Mouse (Mus musculus): ENCODE measurements around the gene Ncbp1. TPM values are rescaled to one million over a fixed set of nuclear protein-coding genes. Genes with fewer than 3 reads are reported as not detected.

The Ncbp1 gene
- polyA plus RNA-seq, 1 experiment from 2014 or later: 101 TPM

DNA sequence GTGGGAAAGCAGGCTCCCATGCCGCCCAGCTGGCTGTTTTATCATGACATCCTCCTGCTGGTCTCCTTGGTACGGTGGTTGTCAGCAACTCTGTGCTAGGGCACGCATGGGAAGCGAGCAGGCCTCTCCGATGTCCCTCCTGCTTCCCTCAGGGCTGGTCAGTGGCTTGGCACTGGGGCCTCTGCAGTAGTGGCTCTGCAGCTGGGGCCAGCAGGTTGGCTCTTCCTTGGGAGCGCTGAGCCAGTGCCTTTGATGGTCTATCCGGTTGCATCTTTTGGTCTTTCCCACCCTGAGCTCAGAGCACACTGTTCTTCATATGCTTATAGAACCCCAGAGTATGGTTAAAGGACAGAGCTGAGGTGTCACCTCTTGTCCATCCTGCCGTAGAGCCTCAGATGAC is 28.3 kb upstream of the Ncbp1 start:
- no peaks in the 10 kb centered on the region for H3K27me3 ChIP-seq
- peaks cover 13% of the 10 kb centered on the region for H3K36me3 ChIP-seq
- WGBS: 95% methylated on average over 8 of the region's 8 CpGs
- no peak overlapping the region for H3K9ac ChIP-seq (replicated peaks)
- H3K4me1 ChIP-seq: no peaks in the 10 kb centered on the region
- H3K27ac ChIP-seq (replicated peaks): no peak overlapping the region
- H3K4me2 ChIP-seq (replicated peaks): no peak overlapping the region
- H3K4me3 ChIP-seq: no peak overlapping the region
- H3K9me3 ChIP-seq: no peaks in the 10 kb centered on the region
- ATAC-seq (replicated peaks): no peak

DNA sequence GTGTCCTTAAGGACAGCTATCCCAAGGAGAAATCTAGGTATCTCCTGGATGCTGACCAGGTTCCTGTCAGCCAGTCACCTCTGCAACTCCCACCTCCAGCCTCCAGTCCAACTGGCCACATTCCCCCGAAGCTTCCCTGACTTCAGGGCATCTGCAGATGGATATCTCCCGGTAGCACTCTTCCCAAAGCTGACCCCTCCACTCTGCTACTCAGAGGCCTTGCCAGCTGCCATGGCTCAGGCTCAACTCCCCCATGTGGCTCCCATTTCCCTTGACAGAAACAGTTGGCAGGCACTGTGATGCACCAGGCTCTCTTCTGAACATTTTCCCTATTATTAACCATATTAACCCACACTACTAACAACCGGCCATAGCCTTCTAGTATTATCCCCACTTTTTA is 27.1 kb upstream of the Ncbp1 start:
- H3K9ac ChIP-seq (replicated peaks): no peak overlapping the region
- no peak for ATAC-seq (replicated peaks)

DNA sequence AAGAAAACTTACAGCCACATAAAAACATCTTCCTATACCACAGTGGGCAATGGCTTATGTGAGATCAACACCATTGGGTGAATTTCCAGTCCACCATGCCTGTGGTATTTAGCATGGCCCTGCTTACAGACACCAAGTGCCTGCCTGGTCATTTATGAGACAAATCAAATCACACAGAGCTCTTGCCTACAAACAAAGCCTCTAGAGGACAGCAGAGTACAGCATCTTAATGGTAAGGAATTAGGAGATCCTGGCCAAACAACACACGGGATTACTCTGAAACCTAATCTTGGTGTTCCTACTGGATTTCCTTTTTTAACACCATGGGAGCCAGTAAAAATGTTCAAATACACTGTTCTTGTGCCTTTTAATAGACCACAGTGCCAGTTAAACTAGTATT is 23.1 kb upstream of the Ncbp1 start:
- Histone ChIP-seq H3K9ac (replicated peaks) (no peak overlapping the region), H3K27me3 (no peaks in the 10 kb centered on the region), H3K36me3 (peaks cover 62% of the 10 kb centered on the region), H3K4me2 (replicated peaks) (no peak overlapping the region), H3K27ac (replicated peaks) (no peak overlapping the region), H3K4me1 (no peaks in the 10 kb centered on the region), H3K4me3 (no peak overlapping the region), H3K9me3 (no peaks in the 10 kb centered on the region)
- ATAC-seq (replicated peaks): no peak
- 69% methylated on average over 1 of the region's 1 CpGs for WGBS

More for the DNA sequence above, 27.1 kb upstream of the Ncbp1 start:
- H3K4me3 ChIP-seq: no peak overlapping the region
- peaks cover 25% of the 10 kb centered on the region for H3K36me3 ChIP-seq
- H3K27ac ChIP-seq (replicated peaks): no peak overlapping the region
- no peaks in the 10 kb centered on the region for H3K27me3 ChIP-seq
- H3K9me3 ChIP-seq: no peaks in the 10 kb centered on the region
- no peak overlapping the region for H3K4me2 ChIP-seq (replicated peaks)
- 75% methylated on average over 3 of the region's 3 CpGs for WGBS
- H3K4me1 ChIP-seq: no peaks in the 10 kb centered on the region

DNA sequence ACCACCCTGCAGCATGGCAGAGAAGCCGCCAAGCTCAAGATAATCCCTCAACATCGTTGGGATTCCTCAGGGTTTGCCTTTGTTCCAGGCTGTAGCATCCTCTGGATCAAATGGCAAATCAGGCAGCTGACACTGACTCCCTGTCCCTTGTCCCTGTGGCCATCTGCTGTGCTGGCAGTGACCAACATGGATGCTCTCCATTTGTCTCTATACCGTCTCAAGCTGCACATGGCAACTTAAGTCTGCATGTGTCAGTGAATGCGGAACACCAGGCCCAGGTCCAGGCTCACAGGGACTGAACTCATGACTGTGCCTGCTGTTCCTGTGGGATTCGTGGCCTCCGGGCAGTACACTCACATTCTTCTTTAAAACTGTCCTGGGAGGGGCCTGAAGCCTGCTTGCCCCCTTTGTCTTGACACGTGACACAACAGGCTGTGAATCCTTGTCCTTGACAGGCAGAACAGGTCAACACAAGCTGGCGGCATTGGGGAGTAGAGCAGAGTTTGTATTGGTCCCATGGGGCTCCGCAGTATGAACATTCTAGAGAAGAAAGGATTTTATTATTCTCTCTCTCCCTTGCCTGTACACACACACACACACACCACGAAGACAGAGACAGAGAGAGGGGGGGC is 21.8 kb upstream of the Ncbp1 start:
- H3K27ac ChIP-seq (replicated peaks): no peak overlapping the region
- no peaks in the 10 kb centered on the region for H3K9me3 ChIP-seq
- no peak for ATAC-seq (replicated peaks)
- no peaks in the 10 kb centered on the region for H3K4me1 ChIP-seq
- H3K27me3 ChIP-seq: no peaks in the 10 kb centered on the region
- 82% methylated on average over 10 of the region's 10 CpGs for WGBS
- H3K9ac ChIP-seq (replicated peaks): no peak overlapping the region
- no peak overlapping the region for H3K4me2 ChIP-seq (replicated peaks)
- no peak overlapping the region for H3K4me3 ChIP-seq
- peaks cover 75% of the 10 kb centered on the region for H3K36me3 ChIP-seq

DNA sequence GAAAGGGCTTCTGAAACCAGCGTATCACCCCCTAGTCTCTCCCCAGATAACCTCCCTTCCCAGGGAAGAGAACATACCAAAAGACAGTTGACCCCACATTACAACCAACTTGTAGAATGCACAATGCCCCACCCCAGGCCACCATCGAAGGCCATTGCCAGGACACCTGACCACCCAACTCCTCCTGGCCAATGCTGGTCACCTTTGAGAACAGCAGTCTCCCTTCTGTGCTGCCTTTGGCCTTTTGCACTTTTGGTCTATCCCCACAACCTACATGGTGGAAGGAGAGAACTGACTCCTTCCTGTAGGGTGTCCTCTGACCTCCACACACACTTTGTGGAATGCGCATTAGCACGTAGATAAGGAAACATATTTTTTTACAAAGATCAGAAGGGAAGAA is 20.9 kb upstream of the Ncbp1 start:
- no peak overlapping the region for H3K9ac ChIP-seq (replicated peaks)
- no peak overlapping the region for H3K4me3 ChIP-seq
- H3K4me1 ChIP-seq: no peaks in the 10 kb centered on the region
- ATAC-seq (replicated peaks): no peak
- WGBS: 95% methylated on average over 4 of the region's 4 CpGs
- H3K9me3 ChIP-seq: no peaks in the 10 kb centered on the region
- H3K27me3 ChIP-seq: no peaks in the 10 kb centered on the region
- H3K36me3 ChIP-seq: peaks cover 82% of the 10 kb centered on the region
- no peak overlapping the region for H3K27ac ChIP-seq (replicated peaks)
- H3K4me2 ChIP-seq (replicated peaks): no peak overlapping the region

DNA sequence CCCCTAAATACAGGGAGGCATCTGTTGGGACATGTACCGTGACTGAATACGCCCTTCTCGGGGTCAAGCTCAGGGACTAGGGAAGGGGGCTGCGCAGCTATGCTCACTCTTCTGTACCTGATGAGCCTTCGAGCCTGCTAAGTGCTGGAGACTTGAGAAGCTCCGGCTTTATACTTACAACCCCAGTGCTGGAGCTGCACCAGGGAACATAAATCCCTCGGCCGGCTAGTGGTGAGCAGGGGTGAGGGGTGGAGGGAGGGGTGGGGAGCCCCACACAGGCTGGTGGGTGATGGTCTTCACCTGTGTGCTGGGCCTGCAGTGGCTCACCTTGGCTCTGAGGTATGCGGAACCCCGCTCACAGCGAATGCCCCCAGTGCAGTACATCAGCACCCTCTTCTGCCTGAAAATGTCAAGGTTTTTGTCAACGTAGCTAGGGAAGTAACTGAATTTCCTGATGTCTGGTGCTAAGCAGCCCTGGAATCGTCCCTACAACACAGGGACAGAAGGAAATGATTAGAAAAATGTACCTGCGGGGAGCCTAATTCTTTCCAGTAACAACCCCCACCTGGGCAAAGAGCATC is 18.8 kb upstream of the Ncbp1 start:
- no peaks in the 10 kb centered on the region for H3K4me1 ChIP-seq
- H3K4me2 ChIP-seq (replicated peaks): no peak overlapping the region
- no peak for ATAC-seq (replicated peaks)
- H3K9me3 ChIP-seq: no peaks in the 10 kb centered on the region
- no peaks in the 10 kb centered on the region for H3K27me3 ChIP-seq
- peaks cover 92% of the 10 kb centered on the region for H3K36me3 ChIP-seq
- H3K4me3 ChIP-seq: no peak overlapping the region
- no peak overlapping the region for H3K9ac ChIP-seq (replicated peaks)
- 95% methylated on average over 14 of the region's 14 CpGs for WGBS
- H3K27ac ChIP-seq (replicated peaks): no peak overlapping the region

DNA sequence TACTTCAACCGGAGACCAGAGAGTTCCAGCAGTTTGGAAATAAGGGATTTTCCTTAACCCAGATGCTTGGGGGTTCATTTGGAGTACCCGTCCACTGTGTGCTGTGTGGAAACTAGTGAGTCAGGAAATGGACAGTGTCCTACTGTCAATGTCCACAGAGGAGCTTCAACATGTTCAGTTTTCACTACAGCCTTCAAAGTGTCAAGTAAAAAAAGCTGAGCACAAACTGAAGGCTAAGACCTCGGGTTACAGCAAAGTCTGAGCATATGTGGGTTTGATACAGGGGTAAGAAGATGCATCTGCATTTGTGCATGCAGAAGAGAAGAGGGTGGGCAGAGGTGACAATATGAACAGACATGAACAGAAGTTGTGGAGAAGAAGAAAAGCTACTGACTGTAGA is 17.6 kb upstream of the Ncbp1 start:
- Histone ChIP-seq H3K36me3 (peaks cover 93% of the 10 kb centered on the region), H3K9ac (replicated peaks) (no peak overlapping the region), H3K4me3 (no peak overlapping the region), H3K9me3 (no peaks in the 10 kb centered on the region), H3K4me2 (replicated peaks) (no peak overlapping the region), H3K4me1 (no peaks in the 10 kb centered on the region), H3K27ac (replicated peaks) (no peak overlapping the region), H3K27me3 (no peaks in the 10 kb centered on the region)
- 91% methylated on average over 3 of the region's 3 CpGs for WGBS
- ATAC-seq (replicated peaks): no peak

DNA sequence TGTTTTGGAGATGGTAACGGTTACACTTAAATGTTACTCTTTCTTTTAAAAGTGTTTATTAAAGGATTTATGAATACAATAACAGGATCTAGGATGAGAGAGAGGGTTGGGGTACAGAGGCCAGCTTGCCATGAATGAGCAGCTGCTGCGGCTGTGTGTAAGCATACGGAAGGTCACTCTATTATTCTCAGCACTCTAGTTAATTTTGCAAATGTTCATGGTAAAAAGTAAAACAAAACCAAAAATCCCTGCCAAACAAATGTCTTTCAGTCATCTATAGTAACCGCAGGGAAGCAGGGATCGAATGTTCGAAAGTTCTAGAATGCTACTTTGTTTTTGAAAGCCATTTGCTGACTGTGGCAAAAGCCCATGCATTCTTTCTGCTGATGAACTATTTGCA is 15.1 kb upstream of the Ncbp1 start:
- H3K9ac ChIP-seq (replicated peaks): no peak overlapping the region
- H3K36me3 ChIP-seq: peaks cover 81% of the 10 kb centered on the region
- H3K27ac ChIP-seq (replicated peaks): no peak overlapping the region
- no peaks in the 10 kb centered on the region for H3K4me1 ChIP-seq
- H3K9me3 ChIP-seq: no peaks in the 10 kb centered on the region
- 93% methylated on average over 6 of the region's 6 CpGs for WGBS
- H3K27me3 ChIP-seq: no peaks in the 10 kb centered on the region
- H3K4me3 ChIP-seq: no peak overlapping the region
- H3K4me2 ChIP-seq (replicated peaks): no peak overlapping the region
- no peak for ATAC-seq (replicated peaks)

DNA sequence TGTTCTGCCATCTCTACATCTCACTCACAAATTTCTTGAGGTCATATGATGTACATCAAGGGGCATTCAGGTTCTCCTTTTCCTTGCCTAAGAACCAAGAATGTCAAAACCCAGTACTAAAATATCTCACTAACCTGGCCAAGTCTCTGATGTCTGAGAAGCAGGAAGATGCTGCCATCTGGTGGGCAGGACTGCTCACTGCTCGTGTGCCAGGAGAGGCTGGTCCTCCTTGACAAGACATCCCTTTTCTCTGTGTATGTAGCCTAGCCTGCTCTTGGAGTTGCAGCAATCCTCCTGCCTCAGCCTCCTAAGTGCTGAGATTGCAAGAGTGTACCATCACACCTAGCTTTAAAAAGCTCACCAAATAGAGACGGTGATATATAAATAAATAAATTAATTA is 11.9 kb upstream of the Ncbp1 start:
- no peaks in the 10 kb centered on the region for H3K4me1 ChIP-seq
- WGBS: 44% methylated on average over 2 of the region's 2 CpGs
- peak; percentile 71; the same call in 1 of the 2 replicates for ATAC-seq (replicated peaks)
- no peak overlapping the region for H3K27ac ChIP-seq (replicated peaks)
- H3K36me3 ChIP-seq: peaks cover 77% of the 10 kb centered on the region
- no peak overlapping the region for H3K4me3 ChIP-seq
- no peak overlapping the region for H3K4me2 ChIP-seq (replicated peaks)
- no peaks in the 10 kb centered on the region for H3K9me3 ChIP-seq
- H3K9ac ChIP-seq (replicated peaks): no peak overlapping the region
- H3K27me3 ChIP-seq: no peaks in the 10 kb centered on the region

DNA sequence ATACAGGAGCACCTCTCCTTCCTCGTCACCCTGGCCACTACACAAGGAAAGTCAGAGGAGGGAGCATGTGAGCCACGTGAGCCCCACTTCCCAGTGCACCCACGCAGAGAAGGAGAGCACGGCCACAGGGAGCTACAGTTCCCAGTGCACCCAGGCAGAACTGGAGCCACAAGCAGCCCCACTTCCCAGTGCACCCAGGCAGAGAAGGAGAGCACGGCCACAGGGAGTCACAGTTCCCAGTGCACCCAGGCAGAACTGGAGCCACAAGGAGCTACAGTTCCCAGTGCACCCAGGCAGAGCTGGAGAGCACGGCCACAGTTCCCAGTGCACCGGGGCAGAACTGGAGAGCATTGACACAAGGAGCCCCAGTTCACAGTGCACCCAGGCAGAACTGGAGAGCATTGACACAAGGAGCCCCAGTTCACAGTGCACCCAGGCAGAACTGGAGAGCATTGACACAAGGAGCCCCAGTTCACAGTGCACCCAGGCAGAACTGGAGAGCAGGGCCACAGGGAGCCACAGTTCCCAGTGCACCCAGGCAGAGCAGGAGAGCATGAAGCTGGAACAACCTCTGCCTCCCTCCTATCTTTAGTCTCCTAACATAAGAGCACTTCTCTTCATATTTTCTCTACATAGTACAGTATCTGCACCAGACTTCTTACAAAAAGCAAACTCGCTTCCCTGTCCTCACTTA is 9.0 kb upstream of the Ncbp1 start:
- H3K27me3 ChIP-seq: no peaks in the 10 kb centered on the region
- no peaks in the 10 kb centered on the region for H3K9me3 ChIP-seq
- no peak overlapping the region for H3K4me3 ChIP-seq
- no peak for ATAC-seq (replicated peaks)
- no peak overlapping the region for H3K9ac ChIP-seq (replicated peaks)
- peaks cover 73% of the 10 kb centered on the region for H3K36me3 ChIP-seq
- no peak overlapping the region for H3K4me2 ChIP-seq (replicated peaks)
- WGBS: 95% methylated on average over 8 of the region's 8 CpGs
- no peaks in the 10 kb centered on the region for H3K4me1 ChIP-seq
- no peak overlapping the region for H3K27ac ChIP-seq (replicated peaks)

DNA sequence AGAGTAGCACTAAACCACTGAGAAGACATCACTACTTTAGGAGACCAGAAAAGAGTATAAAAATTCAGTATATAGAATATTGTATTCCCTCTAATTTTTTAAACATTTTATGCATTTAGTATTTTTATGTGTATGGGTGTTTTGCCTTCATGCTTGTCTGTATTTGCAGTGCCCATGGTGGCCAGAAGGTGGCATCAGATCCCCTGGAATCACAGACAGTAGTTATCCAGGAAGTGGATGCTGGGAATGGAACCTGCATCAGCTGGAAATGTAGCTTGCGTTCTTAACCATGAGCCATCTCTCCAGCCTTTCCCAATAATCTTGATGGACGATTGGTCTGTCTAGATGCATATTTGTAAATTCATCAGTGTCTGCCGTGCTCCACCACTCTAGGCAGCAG is 8.2 kb upstream of the Ncbp1 start:
- Histone ChIP-seq H3K27me3 (no peaks in the 10 kb centered on the region), H3K4me1 (no peaks in the 10 kb centered on the region), H3K9ac (replicated peaks) (no peak overlapping the region), H3K4me2 (replicated peaks) (no peak overlapping the region), H3K9me3 (no peaks in the 10 kb centered on the region), H3K36me3 (peaks cover 72% of the 10 kb centered on the region), H3K4me3 (no peak overlapping the region), H3K27ac (replicated peaks) (no peak overlapping the region)
- 69% methylated on average over 3 of the region's 3 CpGs for WGBS
- ATAC-seq (replicated peaks): no peak

DNA sequence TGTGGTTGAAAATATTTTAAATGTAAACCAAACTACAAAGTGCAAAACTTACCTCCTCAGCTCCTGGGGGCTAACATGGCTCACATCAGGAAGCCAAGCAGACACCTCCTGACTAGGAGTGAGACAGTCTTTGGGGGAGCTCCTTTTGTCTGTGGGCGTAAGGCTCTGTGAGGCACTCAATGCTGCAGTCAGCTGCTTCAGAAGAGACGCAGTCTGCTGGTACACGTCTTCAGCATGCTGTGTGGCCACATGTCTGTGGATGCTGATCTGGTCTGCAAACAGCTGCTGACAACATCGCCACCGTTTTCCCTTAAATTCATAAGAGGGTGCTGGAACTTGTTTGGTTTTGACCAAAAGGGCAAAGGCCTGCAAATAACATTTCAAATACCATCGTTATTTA is 6.6 kb upstream of the Ncbp1 start:
- WGBS: 81% methylated on average over 6 of the region's 6 CpGs
- no peak overlapping the region for H3K9ac ChIP-seq (replicated peaks)
- peaks cover 63% of the 10 kb centered on the region for H3K36me3 ChIP-seq
- H3K27me3 ChIP-seq: no peaks in the 10 kb centered on the region
- no peaks in the 10 kb centered on the region for H3K9me3 ChIP-seq
- no peak for ATAC-seq (replicated peaks)
- H3K4me1 ChIP-seq: peaks cover 5% of the 10 kb centered on the region
- no peak overlapping the region for H3K4me2 ChIP-seq (replicated peaks)
- no peak overlapping the region for H3K27ac ChIP-seq (replicated peaks)
- no peak overlapping the region for H3K4me3 ChIP-seq
